ENCODE assay signal across 8 mouse cellular contexts in the genomic region with DNA sequence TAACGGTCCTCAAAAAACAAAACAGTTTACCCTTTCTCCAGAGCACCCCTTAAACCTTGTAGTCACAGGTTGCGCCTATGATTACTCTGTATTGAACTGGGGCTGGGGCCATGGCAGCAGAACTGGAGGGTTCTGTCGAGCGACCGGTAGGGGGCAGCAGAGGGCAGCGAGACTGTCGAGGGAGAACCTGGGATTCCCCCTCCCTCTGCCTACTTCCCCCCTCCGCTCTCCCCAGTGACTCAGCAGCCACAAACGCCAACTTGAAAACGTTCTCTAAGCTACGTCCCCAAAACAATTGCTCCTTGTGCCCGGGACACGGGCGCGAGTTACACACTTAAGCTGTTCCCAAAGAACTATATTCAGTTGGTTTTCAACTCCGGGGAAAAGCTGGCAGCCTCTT. TPM values are rescaled to one million over a fixed set of nuclear protein-coding genes. Genes with fewer than 3 reads are reported as not detected.
DNase-seq lines count a peak whose midpoint lies in the region; ATAC-seq and TF ChIP-seq lines count a peak whose summit lies in the region.

No protein-coding gene starts in this region.

- no peak overlapping the region for H3K9ac ChIP-seq in forebrain, embryonic 11.5 days (ENCODE audit: low read length)
- peak overlapping the region; percentile 63 for H3K9ac ChIP-seq in heart, embryonic 16.5 days (ENCODE audit: low read length)
- H3K9ac ChIP-seq in liver, embryonic 14.5 days (replicated peaks): peak overlapping the region; percentile 44
- no peak overlapping the region for H3K9ac ChIP-seq in neural tube, embryonic 11.5 days (ENCODE audit: low read length)
- peak overlapping the region; percentile 52; the same call in 1 of the 2 replicates for H3K9ac ChIP-seq in stomach, embryonic 16.5 days (ENCODE audit: low read length)

- no peaks in the 10 kb centered on the region for H3K9me3 ChIP-seq in forebrain, embryonic 11.5 days (ENCODE audit: control insufficient read depth, low read length)
- H3K9me3 ChIP-seq in heart, embryonic 16.5 days (replicated peaks; ENCODE audit: control insufficient read depth, low read length): no peaks in the 10 kb centered on the region
- H3K9me3 ChIP-seq in liver, embryonic 14.5 days (ENCODE audit: control insufficient read depth, low read length): no peaks in the 10 kb centered on the region
- H3K9me3 ChIP-seq in neural tube, embryonic 11.5 days (ENCODE audit: control insufficient read depth, low read length): no peaks in the 10 kb centered on the region
- no peaks in the 10 kb centered on the region for H3K9me3 ChIP-seq in stomach, embryonic 16.5 days (replicated peaks; ENCODE audit: control insufficient read depth, low read length)

- H3K27ac ChIP-seq in forebrain, embryonic 11.5 days (ENCODE audit: low read depth, low read length): no peak overlapping the region
- no peak overlapping the region for H3K27ac ChIP-seq in heart, embryonic 16.5 days (ENCODE audit: low read length)
- H3K27ac ChIP-seq in liver, embryonic 14.5 days: no peak overlapping the region
- no peak overlapping the region for H3K27ac ChIP-seq in neural tube, embryonic 11.5 days (ENCODE audit: low read depth, low read length)
- peak overlapping the region; percentile 46; the same call in 1 of the 2 replicates for H3K27ac ChIP-seq in stomach, embryonic 16.5 days (ENCODE audit: low read length)

- H3K36me3 ChIP-seq in forebrain, embryonic 11.5 days (ENCODE audit: control insufficient read depth, insufficient read depth, low read length): no peaks in the 10 kb centered on the region
- H3K36me3 ChIP-seq in heart, embryonic 16.5 days (ENCODE audit: control insufficient read depth, insufficient read depth): no peaks in the 10 kb centered on the region
- no peaks in the 10 kb centered on the region for H3K36me3 ChIP-seq in liver, embryonic 14.5 days (replicated peaks; ENCODE audit: control insufficient read depth, insufficient read depth, low read depth)
- H3K36me3 ChIP-seq in neural tube, embryonic 11.5 days (ENCODE audit: control insufficient read depth, insufficient read depth, low read length): no peaks in the 10 kb centered on the region
- no peaks in the 10 kb centered on the region for H3K36me3 ChIP-seq in stomach, embryonic 16.5 days (ENCODE audit: control insufficient read depth, insufficient read depth, low read length)

- under 1% methylated on average over 16 of the region's 16 CpGs for WGBS in forebrain, embryonic 11.5 days
- WGBS in heart, embryonic 16.5 days: 1% methylated on average over 16 of the region's 16 CpGs
- WGBS in liver, embryonic 14.5 days (ENCODE audit: insufficient replicate concordance): 1% methylated on average over 16 of the region's 16 CpGs
- WGBS in neural tube, embryonic 11.5 days: 2% methylated on average over 16 of the region's 16 CpGs
- under 1% methylated on average over 16 of the region's 16 CpGs for WGBS in stomach, embryonic 16.5 days

- TF ChIP-seq CTCF in liver, embryonic 14.5 days (IDR thresholded peaks at IDR 0.05; ENCODE audit: low read depth): peak; percentile 98

- DNase-seq in CD8-positive naive resting alpha-beta T cell, adult 2 months (ENCODE audit: low read depth in 2 of 2, low spot score in 2 of 2): peak; percentile 86 to 89
- peak; percentile 89 for DNase-seq in c-Kit-positive CD71-negative TER-119-negative erythroid progenitor cells, embryonic 14.5 days (ENCODE audit: low read depth)
- DNase-seq in forebrain, embryonic 11.5 days (ENCODE audit: low spot score): peak; percentile 96
- DNase-seq in kidney, postnatal 25 days: peak; percentile 90 to 91
- peak; percentile 39 to 82 (median 43) for DNase-seq in liver, embryonic 14.5 days (ENCODE audit: low read depth in 3 of 3, low spot score in 3 of 3)
- peak; percentile 93 for DNase-seq in neural tube, embryonic 11.5 days (ENCODE audit: low spot score)

- no peak; the same call in 1 of the 2 replicates for ATAC-seq in forebrain, embryonic 11.5 days (replicated peaks; ENCODE audit: low FRiP score)
- peak; percentile 70 for ATAC-seq in heart, embryonic 16.5 days (replicated peaks; ENCODE audit: extremely low read depth, insufficient read depth, low FRiP score)
- peak; percentile 76 for ATAC-seq in liver, embryonic 14.5 days (ENCODE audit: insufficient read depth)
- 0 out of 2 replicates have a peak, but pooled peaks have one; percentile 30 for ATAC-seq in neural tube, embryonic 11.5 days (ENCODE audit: insufficient read depth, low FRiP score, low TSS enrichment)
- peak; percentile 68 for ATAC-seq in stomach, embryonic 16.5 days (ENCODE audit: insufficient read depth, low FRiP score)

- TF ChIP-seq EP300 in liver, embryonic 14.5 days (IDR thresholded peaks at IDR 0.05; ENCODE audit: low read depth): no peak; the same call in 1 of the 2 replicates

- peaks cover 3% of the 10 kb centered on the region for H3K27me3 ChIP-seq in forebrain, embryonic 11.5 days (ENCODE audit: control insufficient read depth, insufficient read depth, low read length)
- H3K27me3 ChIP-seq in heart, embryonic 16.5 days (ENCODE audit: control insufficient read depth, insufficient read depth, low read length): 0 out of 2 replicates have a peak, but pooled peaks cover 3% of the 10 kb centered on the region
- 0 out of 2 replicates have a peak, but pooled peaks cover 3% of the 10 kb centered on the region for H3K27me3 ChIP-seq in liver, embryonic 14.5 days (ENCODE audit: control insufficient read depth, insufficient read depth, low read length)
- H3K27me3 ChIP-seq in neural tube, embryonic 11.5 days (ENCODE audit: control insufficient read depth, insufficient read depth, low read length): 0 out of 2 replicates have a peak, but pooled peaks cover 2% of the 10 kb centered on the region
- no peaks in the 10 kb centered on the region for H3K27me3 ChIP-seq in stomach, embryonic 16.5 days (ENCODE audit: control insufficient read depth, insufficient read depth, low read length)

- peaks cover 17% of the 10 kb centered on the region for H3K4me1 ChIP-seq in forebrain, embryonic 11.5 days (replicated peaks; ENCODE audit: control insufficient read depth, insufficient read depth, low read length)
- no peaks in the 10 kb centered on the region for H3K4me1 ChIP-seq in heart, embryonic 16.5 days (ENCODE audit: control insufficient read depth, insufficient read depth, low read length)
- H3K4me1 ChIP-seq in liver, embryonic 14.5 days (replicated peaks; ENCODE audit: control insufficient read depth in 2 of 2, insufficient read depth in 2 of 2, low read length in 1 of 2): peaks cover 3 to 6% of the 10 kb centered on the region in 2 experiments; a peak in 3 of 4 replicates
- H3K4me1 ChIP-seq in neural tube, embryonic 11.5 days (ENCODE audit: control insufficient read depth, insufficient read depth, low read length): peaks cover 8% of the 10 kb centered on the region; the same call in 1 of the 2 replicates
- H3K4me1 ChIP-seq in stomach, embryonic 16.5 days (ENCODE audit: control insufficient read depth, insufficient read depth, low read length): peaks cover 22% of the 10 kb centered on the region

- no peak overlapping the region for H3K4me3 ChIP-seq in forebrain, embryonic 11.5 days (ENCODE audit: low read depth, low read length)
- H3K4me3 ChIP-seq in heart, embryonic 16.5 days (ENCODE audit: low read length): 0 out of 2 replicates have a peak overlapping the region, but pooled peaks have one; percentile 26
- H3K4me3 ChIP-seq in liver, embryonic 14.5 days (ENCODE audit: insufficient read depth in 1 of 2, low read depth in 2 of 2, low read length in 2 of 2): no peak overlapping the region
- no peak overlapping the region for H3K4me3 ChIP-seq in neural tube, embryonic 11.5 days (ENCODE audit: low read depth, low read length)
- peak overlapping the region; percentile 33 for H3K4me3 ChIP-seq in stomach, embryonic 16.5 days (replicated peaks; ENCODE audit: low read length)

- H3K4me2 ChIP-seq in forebrain, embryonic 11.5 days (ENCODE audit: low read depth, low read length, severe bottlenecking): peak overlapping the region; percentile 27; the same call in 1 of the 2 replicates
- H3K4me2 ChIP-seq in heart, embryonic 16.5 days (ENCODE audit: low read depth, low read length): peak overlapping the region; percentile 62
- peak overlapping the region; percentile 62 for H3K4me2 ChIP-seq in liver, embryonic 14.5 days (ENCODE audit: low read depth)
- H3K4me2 ChIP-seq in neural tube, embryonic 11.5 days (ENCODE audit: low read depth): no peak overlapping the region; the same call in 1 of the 2 replicates
- peak overlapping the region; percentile 52 for H3K4me2 ChIP-seq in stomach, embryonic 16.5 days (ENCODE audit: low read depth, low read length)

RNA-seq across cellular contexts. Expression of a gene that starts 4.5 kb away (rescaled TPM):
- 0.39 and 1.0 TPM in 2 replicates for polyA plus RNA-seq in forebrain, embryonic 11.5 days (2014; fragmentation: Nextera tagmentation; extraction: Ambion mirVana)
- 0.71 and 1.9 TPM in 2 replicates for polyA plus RNA-seq in heart, embryonic 16.5 days (2015; fragmentation: Nextera tagmentation; extraction: Ambion mirVana)
- polyA plus RNA-seq in liver, embryonic 14.5 days (2012; rRNA removed): 0.14 and 0.16 TPM in 2 replicates
- polyA plus RNA-seq in liver, embryonic 14.5 days (2014; fragmentation: Nextera tagmentation; extraction: Ambion mirVana): 0.13 TPM in 1 of 2 replicates, not detected in the other
- 0.69 and 0.76 TPM in 2 replicates for polyA plus RNA-seq in neural tube, embryonic 11.5 days (2014; fragmentation: Nextera tagmentation; extraction: Ambion mirVana)
- 1.1 and 1.9 TPM in 2 replicates for polyA plus RNA-seq in stomach, embryonic 16.5 days (2015; fragmentation: Nextera tagmentation; extraction: Ambion mirVana)

RNA-seq across cellular contexts. Expression of a gene that starts 57.0 kb away (rescaled TPM):
- 10.5 and 12.4 TPM in 2 replicates for polyA plus RNA-seq in forebrain, embryonic 11.5 days (2014; fragmentation: Nextera tagmentation; extraction: Ambion mirVana)
- polyA plus RNA-seq in heart, embryonic 16.5 days (2015; fragmentation: Nextera tagmentation; extraction: Ambion mirVana): 0.51 and 0.64 TPM in 2 replicates
- 0.30 and 0.33 TPM in 2 replicates for polyA plus RNA-seq in liver, embryonic 14.5 days (2012; rRNA removed)
- 0.16 and 0.23 TPM in 2 replicates for polyA plus RNA-seq in liver, embryonic 14.5 days (2014; fragmentation: Nextera tagmentation; extraction: Ambion mirVana)
- polyA plus RNA-seq in neural tube, embryonic 11.5 days (2014; fragmentation: Nextera tagmentation; extraction: Ambion mirVana): 8.7 and 9.4 TPM in 2 replicates
- 1.3 and 2.5 TPM in 2 replicates for polyA plus RNA-seq in stomach, embryonic 16.5 days (2015; fragmentation: Nextera tagmentation; extraction: Ambion mirVana)

Comparison
In these comparisons a context has a peak if more than half of its experiments do, and no peak if none do; other contexts are left out.
1. DNase-seq: peak in every context shown above with its lines; median percentile 96 in forebrain, embryonic 11.5 days; 93 in neural tube, embryonic 11.5 days; 90 in kidney, postnatal 25 days; 89 in c-Kit-positive CD71-negative TER-119-negative erythroid progenitor cells, embryonic 14.5 days; 88 in CD8-positive naive resting alpha-beta T cell, adult 2 months; 43 in liver, embryonic 14.5 days.
2. H3K4me3 ChIP-seq: peak in heart, embryonic 16.5 days (single experiment) and stomach, embryonic 16.5 days (single experiment); none in forebrain, embryonic 11.5 days (single experiment), liver, embryonic 14.5 days (0 of 2) and neural tube, embryonic 11.5 days (single experiment).
3. H3K9ac ChIP-seq: peak in heart, embryonic 16.5 days (single experiment), liver, embryonic 14.5 days (single experiment) and stomach, embryonic 16.5 days (single experiment); none in forebrain, embryonic 11.5 days (single experiment) and neural tube, embryonic 11.5 days (single experiment).